Mouse (Mus musculus) neural tube, embryonic 11.5 days (tissue): ENCODE data around the gene Tmem109. TPM values are rescaled to one million over a fixed set of nuclear protein-coding genes. Genes with fewer than 3 reads are reported as not detected.

ENCODE experiments used
- ATAC-seq: fragments of 200-750 bp; cut with Nextera tagmentation; 2 replicates; pipeline ENCODE4 v1.8.0; 2017; ENCODE audit warnings: moderate number of reproducible peaks, mild to moderate bottlenecking, moderate TSS enrichment, moderate library complexity; ENCODE audit not compliant: insufficient read depth, low FRiP score, low TSS enrichment
- DNase-seq: peaks from one replicate; pipeline ENCODE4 v3.0.0-alpha.2; 2015; ENCODE audit warnings: low spot score
- H3K27ac ChIP-seq: fragments of 300-500 bp; sonication (generic); 2 replicates; pipeline ENCODE4 v1.5.1; 2014; ENCODE audit warnings: low read depth, mild to moderate bottlenecking, low read length
- H3K27me3 ChIP-seq: fragments of 300-500 bp; sonication (generic); 2 replicates; pipeline ENCODE4 v1.6.1; 2014; ENCODE audit warnings: mild to moderate bottlenecking, low read length, mixed read lengths; ENCODE audit not compliant: control insufficient read depth, insufficient read depth
- H3K36me3 ChIP-seq: fragments of 300-500 bp; sonication (generic); 2 replicates; pipeline ENCODE4 v1.6.1; 2014; ENCODE audit warnings: mild to moderate bottlenecking, low read length, moderate library complexity, mixed read lengths; ENCODE audit not compliant: control insufficient read depth, insufficient read depth
- H3K4me1 ChIP-seq: fragments of 300-500 bp; sonication (generic); 2 replicates; pipeline ENCODE4 v1.6.1; 2014; ENCODE audit warnings: low read length, mixed read lengths; ENCODE audit not compliant: control insufficient read depth, insufficient read depth
- H3K4me2 ChIP-seq: fragments of 300-500 bp; sonication (generic); 2 replicates; pipeline ENCODE4 v1.6.1; 2014; ENCODE audit warnings: low read depth, mild to moderate bottlenecking, moderate library complexity
- H3K4me3 ChIP-seq: fragments of 300-500 bp; sonication (generic); 2 replicates; pipeline ENCODE4 v1.5.1; 2014; ENCODE audit warnings: low read depth, low read length
- H3K9ac ChIP-seq: fragments of 300-500 bp; sonication (generic); 2 replicates; pipeline ENCODE4 v1.6.1; 2014; ENCODE audit warnings: mild to moderate bottlenecking, low read length
- H3K9me3 ChIP-seq: fragments of 300-500 bp; sonication (generic); 2 replicates; pipeline ENCODE4 v1.6.1; 2016; ENCODE audit warnings: low read length; ENCODE audit not compliant: control insufficient read depth
- WGBS: fragments of 180-500 bp; shearing (Covaris S2); extraction: QIAGEN DNeasy Blood & Tissue Kit; methylation state at CpG from one replicate; pipeline ENCODE4 v1.1.7; 2014; 5-methylcytosine and 5-hydroxymethylcytosine counted together
- polyA plus RNA-seq: library from polyadenylated mRNA; unstranded; fragments of >200 nt; fragmentation: Nextera tagmentation; extraction: Ambion mirVana; gene quantifications from 2 replicates; pipeline ENCODE4 v1.2.1, GENCODE M21; 2014

The Tmem109 gene
- 49.4 and 49.5 TPM in 2 replicates for polyA plus RNA-seq

DNA sequence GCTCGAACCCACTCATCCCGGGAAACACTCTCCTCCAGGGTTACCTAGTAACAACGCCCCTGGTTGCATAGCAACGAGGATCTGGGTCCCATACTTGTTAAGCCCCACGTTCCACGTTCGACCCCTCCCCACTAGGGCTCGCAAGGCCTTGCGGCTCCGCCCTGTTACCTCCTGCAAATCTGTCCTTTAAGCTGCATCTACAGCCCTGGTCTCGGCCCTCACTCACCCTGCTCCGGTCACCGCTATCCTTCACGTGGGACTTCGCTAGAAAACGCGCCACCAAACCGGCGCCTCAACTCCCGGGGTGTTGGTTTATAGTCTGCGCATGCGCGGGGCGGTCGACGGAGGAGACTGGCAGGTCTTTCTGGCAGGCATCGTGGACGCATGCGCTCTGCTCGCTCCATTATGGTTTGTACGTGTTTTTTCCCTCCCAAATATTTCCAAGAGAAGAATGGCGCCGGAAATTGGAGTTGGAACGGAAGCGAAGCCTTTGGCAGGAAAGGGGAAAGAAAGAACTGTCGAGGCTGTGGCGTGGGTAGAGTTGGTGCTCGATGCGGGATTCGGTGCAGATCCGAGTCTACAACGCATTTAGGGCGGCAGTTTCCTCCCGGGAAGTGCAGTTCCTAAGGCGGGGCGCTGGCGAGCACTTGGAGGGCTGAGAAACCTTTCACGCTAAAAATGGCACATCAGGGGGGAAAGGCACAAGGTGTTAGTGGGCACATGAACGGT lies at the start of gene Tmem109:
Tmem109 (minus strand) TSS at position 576 of the 729 bp plus-strand sequence.
- Histone ChIP-seq H3K27me3 (no peaks in the 10 kb centered on the region), H3K36me3 (no peaks in the 10 kb centered on the region; the same call in 1 of the 2 replicates), H3K9ac (peak within 1 kb of the TSS; percentile 78), H3K4me1 (peaks cover 8% of the 10 kb centered on the region), H3K9me3 (no peaks in the 10 kb centered on the region), H3K4me3 (peak within 1 kb of the TSS; percentile 43), H3K4me2 (peak within 1 kb of the TSS; percentile 87), H3K27ac (peak within 1 kb of the TSS; percentile 94)
- ATAC-seq (peak; percentile 91), DNase-seq (peak; percentile 96)
- under 1% methylated on average over 49 of the region's 49 CpGs for WGBS

DNA sequence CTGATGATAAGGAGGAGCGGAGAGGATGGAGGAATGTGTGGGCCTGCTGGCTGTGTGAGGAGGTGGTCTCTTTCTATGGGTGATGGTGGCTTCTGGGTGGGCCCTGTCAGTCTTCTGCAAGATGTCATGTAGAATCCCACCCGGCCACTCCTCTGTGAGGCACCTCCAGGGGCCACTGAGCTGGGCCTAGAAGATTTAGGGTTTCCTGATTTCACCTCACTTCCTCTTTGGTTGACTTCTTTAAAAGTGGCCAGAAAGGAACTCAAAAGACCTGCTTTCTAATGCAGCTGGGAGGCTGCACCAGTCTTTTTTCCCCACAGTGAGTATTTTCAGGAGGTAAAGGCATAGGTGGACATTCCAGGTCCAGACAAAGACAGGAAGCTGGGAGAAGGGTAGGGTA lies 48.8 kb upstream of the Tmem109 start:
- Histone ChIP-seq H3K9ac (no peak overlapping the region), H3K4me2 (no peak overlapping the region), H3K4me3 (no peak overlapping the region), H3K27ac (no peak overlapping the region), H3K4me1 (peaks cover 5% of the 10 kb centered on the region), H3K36me3 (no peaks in the 10 kb centered on the region), H3K9me3 (no peaks in the 10 kb centered on the region), H3K27me3 (no peaks in the 10 kb centered on the region)
- 88% methylated on average over 2 of the region's 2 CpGs for WGBS
- DNase-seq (no peak), ATAC-seq (no peak)

DNA sequence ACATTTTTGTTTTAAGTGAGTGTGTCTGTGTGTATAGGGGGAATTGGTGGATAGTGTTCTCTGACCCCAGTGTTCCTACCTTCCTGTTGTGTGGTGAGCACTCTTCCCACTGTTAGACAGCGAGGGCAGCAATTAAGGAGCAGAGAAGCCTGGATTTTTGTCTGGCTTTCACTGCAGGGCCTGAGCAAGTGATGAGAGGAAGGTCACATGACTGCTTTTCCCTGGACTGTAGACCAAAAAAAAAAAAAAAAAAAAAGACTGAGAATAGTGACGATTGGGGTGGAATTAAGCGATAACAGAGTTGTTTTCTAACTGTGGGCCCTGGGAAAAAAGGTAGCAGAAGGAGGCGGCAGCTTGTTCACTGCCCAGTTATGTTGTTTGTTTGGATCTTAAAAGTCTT lies 44.9 kb upstream of the Tmem109 start:
- Histone ChIP-seq H3K4me2 (no peak overlapping the region), H3K36me3 (no peaks in the 10 kb centered on the region), H3K4me1 (peaks cover 5% of the 10 kb centered on the region), H3K27me3 (no peaks in the 10 kb centered on the region), H3K9me3 (no peaks in the 10 kb centered on the region), H3K27ac (0 out of 2 replicates have a peak overlapping the region, but pooled peaks have one; percentile 49), H3K9ac (peak overlapping the region; percentile 11; the same call in 1 of the 2 replicates), H3K4me3 (no peak overlapping the region)
- DNase-seq (no peak), ATAC-seq (no peak)
- WGBS = 35% methylated on average over 4 of the region's 4 CpGs

DNA sequence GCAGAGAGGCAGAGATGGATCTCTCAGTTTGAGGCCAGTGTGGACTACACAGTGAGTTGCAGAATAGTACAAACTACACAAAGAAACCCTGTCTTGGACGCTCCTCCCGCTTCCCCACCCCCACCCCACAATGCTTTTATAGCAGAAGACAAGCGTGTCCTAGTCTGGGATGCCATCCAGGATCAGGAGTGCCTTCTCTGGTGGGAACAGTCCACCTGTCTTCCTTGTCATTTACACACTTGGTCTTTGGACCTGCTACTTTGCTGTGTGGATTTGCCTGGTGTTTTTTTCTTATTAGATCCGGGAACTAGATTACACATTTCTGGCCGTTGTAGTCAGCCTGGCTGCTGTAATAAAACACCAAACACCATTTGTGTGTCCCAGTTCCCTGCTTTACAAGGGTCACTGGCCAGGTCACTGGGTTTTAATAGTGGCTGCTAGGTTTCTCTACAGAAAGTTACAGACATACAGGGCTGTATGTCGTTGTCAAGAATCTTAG lies 44.4 kb upstream of the Tmem109 start:
- peak; percentile 24 for DNase-seq
- no peak overlapping the region for H3K4me2 ChIP-seq
- no peak overlapping the region for H3K4me3 ChIP-seq
- H3K27me3 ChIP-seq = no peaks in the 10 kb centered on the region
- no peaks in the 10 kb centered on the region for H3K9me3 ChIP-seq
- H3K36me3 ChIP-seq = no peaks in the 10 kb centered on the region
- ATAC-seq = no peak
- peak overlapping the region; percentile 11; the same call in 1 of the 2 replicates for H3K9ac ChIP-seq
- 12% methylated on average over 6 of the region's 6 CpGs for WGBS
- 0 out of 2 replicates have a peak overlapping the region, but pooled peaks have one; percentile 49 for H3K27ac ChIP-seq
- H3K4me1 ChIP-seq = peaks cover 5% of the 10 kb centered on the region

DNA sequence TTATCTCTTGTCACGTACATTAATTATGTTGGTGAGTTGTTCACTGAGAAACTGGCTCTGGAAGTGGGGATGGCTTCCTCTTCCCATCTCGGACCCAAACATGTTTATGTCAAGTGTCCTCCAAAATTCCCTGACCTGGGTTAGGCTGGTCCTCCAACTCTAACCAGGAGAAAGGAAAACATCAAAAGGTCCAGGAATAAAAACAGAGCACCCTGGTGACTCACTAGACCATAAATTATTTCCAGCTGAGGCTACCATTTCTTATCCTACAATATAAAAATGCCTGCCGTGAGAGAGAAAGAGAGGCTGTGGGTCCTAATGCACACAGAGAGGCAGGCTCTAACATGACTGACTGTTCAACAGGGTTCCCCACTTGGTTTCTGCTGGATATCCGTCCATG lies 42.4 kb upstream of the Tmem109 start:
- Histone ChIP-seq H3K4me2 (no peak overlapping the region), H3K36me3 (no peaks in the 10 kb centered on the region), H3K27me3 (no peaks in the 10 kb centered on the region), H3K9me3 (no peaks in the 10 kb centered on the region), H3K4me1 (peaks cover 5% of the 10 kb centered on the region), H3K27ac (no peak overlapping the region), H3K9ac (no peak overlapping the region), H3K4me3 (no peak overlapping the region)
- DNase-seq = no peak
- WGBS = 41% methylated on average over 4 of the region's 4 CpGs
- ATAC-seq = no peak

GRCm38 (mm10) chr19:10921058-10921457 lies 39.3 kb upstream of the Tmem109 start:
- DNase-seq (no peak), ATAC-seq (no peak)
- WGBS = 84% methylated on average over 3 of the region's 3 CpGs
- H3K27ac ChIP-seq = no peak overlapping the region
- H3K4me2 ChIP-seq = no peak overlapping the region
- no peaks in the 10 kb centered on the region for H3K9me3 ChIP-seq
- no peaks in the 10 kb centered on the region; the same call in 1 of the 2 replicates for H3K4me1 ChIP-seq
- H3K4me3 ChIP-seq = no peak overlapping the region
- no peaks in the 10 kb centered on the region for H3K27me3 ChIP-seq
- no peak overlapping the region for H3K9ac ChIP-seq
- H3K36me3 ChIP-seq = no peaks in the 10 kb centered on the region

GRCm38 (mm10) chr19:10920532-10920931 lies 38.7 kb upstream of the Tmem109 start, which contains the start of gene Zp1:
Gene Zp1 (minus strand): TSS chr19:10920632.
- H3K4me3 ChIP-seq = no peak within 1 kb of the TSS
- no peak within 1 kb of the TSS for H3K27ac ChIP-seq
- DNase-seq (no peak), ATAC-seq (no peak)
- no peak within 1 kb of the TSS for H3K4me2 ChIP-seq
- no peaks in the 10 kb centered on the region for H3K36me3 ChIP-seq
- WGBS = 73% methylated on average over 2 of the region's 2 CpGs
- H3K4me1 ChIP-seq = no peaks in the 10 kb centered on the region
- H3K9ac ChIP-seq = no peak within 1 kb of the TSS
- H3K9me3 ChIP-seq = no peaks in the 10 kb centered on the region
- H3K27me3 ChIP-seq = no peaks in the 10 kb centered on the region

- Histone ChIP-seq H3K27me3 (no peaks in the 10 kb centered on the region), H3K9ac (no peak overlapping the region), H3K36me3 (no peaks in the 10 kb centered on the region), H3K27ac (no peak overlapping the region), H3K4me1 (no peaks in the 10 kb centered on the region), H3K9me3 (no peaks in the 10 kb centered on the region), H3K4me2 (no peak overlapping the region), H3K4me3 (no peak overlapping the region)
- DNase-seq = no peak
- no peak; the same call in 1 of the 2 replicates for ATAC-seq
- 90% methylated on average over 10 of the region's 10 CpGs for WGBS
These were observed 36.7 kb upstream of the Tmem109 start for GRCm38 (mm10) chr19:10918321-10918991.
